Mouse (Mus musculus): Measurements from ENCODE around the gene BC028528. TPM values are rescaled to one million over a fixed set of nuclear protein-coding genes. Genes with fewer than 3 reads are reported as not detected.
"Not testable (repeated sequence)": the region's sequence is repeated elsewhere in the genome, so short reads cannot be mapped to it uniquely, and the experiment has no call there.

The BC028528 gene
- total and polyA plus RNA-seq, 3 experiments, result 7.4 to 13.6 TPM; not detected in 1

GRCm38 (mm10) chr3:95925087-95925486, 33.3 kb upstream of the BC028528 start (continued):
- TF ChIP-seq KAT2A (conservative IDR thresholded peaks at IDR 0.05; ENCODE audit: low read depth, low read length), result no peak
- TF ChIP-seq MAFK (IDR thresholded peaks at IDR 0.05; ENCODE audit: borderline replicate concordance, low read depth, low read length), result no peak
- no peak for TF ChIP-seq UBTF (IDR thresholded peaks at IDR 0.05; ENCODE audit: borderline replicate concordance, insufficient read depth, low read depth, low read length)
- peak; percentile 35; the same call in 1 of the 2 replicates for TF ChIP-seq MYB (IDR thresholded peaks at IDR 0.05; ENCODE audit: low read depth, low read length)
- TF ChIP-seq POLR2AphosphoS2 (IDR thresholded peaks at IDR 0.05; ENCODE audit: low read length), result no peak
- TF ChIP-seq CHD1 (IDR thresholded peaks at IDR 0.05; ENCODE audit: low read depth, low read length), result no peak

- peaks cover 0 to 24% of the 10 kb centered on the region in 2 experiments; a peak in 2 of 4 replicates for H3K36me3 ChIP-seq (ENCODE audit: control insufficient read depth in 1 of 2, insufficient read depth in 2 of 2, low read length in 2 of 2)
- peaks cover under 1% of the 10 kb centered on the region for H3K79me2 ChIP-seq (ENCODE audit: control insufficient read depth, insufficient read depth, low read length, poor library complexity)
- H3K27ac ChIP-seq (ENCODE audit: control insufficient read depth, low read depth, low read length), result no peak overlapping the region
- no peaks in the 10 kb centered on the region for H3K9me3 ChIP-seq (replicated peaks; ENCODE audit: insufficient read depth, low read length)
- DNase-seq (ENCODE audit: low read depth, low spot score), result peak; percentile 51
- no peak overlapping the region for H3K4me3 ChIP-seq (ENCODE audit: control insufficient read depth in 1 of 2, insufficient read depth in 1 of 2, low read depth in 2 of 2, low read length in 2 of 2)
- TF ChIP-seq SMC3 (IDR thresholded peaks at IDR 0.05; ENCODE audit: low read depth, low read length) (peak; percentile 2; the same call in 1 of the 2 replicates), ZC3H11A (IDR thresholded peaks at IDR 0.05; ENCODE audit: low read depth, low read length) (no peak), POLR2AphosphoS2 (IDR thresholded peaks at IDR 0.05; ENCODE audit: low read length) (no peak), EP300 (IDR thresholded peaks at IDR 0.05; ENCODE audit: low read depth in 1 of 2, low read length in 2 of 2) (0 out of 4 replicates have a peak, but pooled peaks of 1 of the 2 experiments have one; percentile 17)
- H3K9ac ChIP-seq (ENCODE audit: control insufficient read depth, low read depth, low read length, poor library complexity, severe bottlenecking), result no peak overlapping the region
- peaks cover 15 to 16% of the 10 kb centered on the region in 2 experiments for H3K4me1 ChIP-seq (ENCODE audit: control insufficient read depth in 1 of 2, insufficient read depth in 2 of 2, low read length in 2 of 2)
- H3K27me3 ChIP-seq (ENCODE audit: control insufficient read depth in 1 of 2, insufficient read depth in 2 of 2, low read length in 2 of 2), result no peaks in the 10 kb centered on the region
These were observed 32.4 kb upstream of the BC028528 start for GRCm38 (mm10) chr3:95924185-95924584.

GRCm38 (mm10) chr3:95923429-95923828, 31.6 kb upstream of the BC028528 start:
- Histone ChIP-seq H3K36me3 (ENCODE audit: control insufficient read depth in 1 of 2, insufficient read depth in 2 of 2, low read length in 2 of 2) (peaks cover 0 to 24% of the 10 kb centered on the region in 2 experiments; a peak in 2 of 4 replicates), H3K4me1 (ENCODE audit: control insufficient read depth in 1 of 2, insufficient read depth in 2 of 2, low read length in 2 of 2) (peaks cover 15% of the 10 kb centered on the region in 2 experiments)
- not testable (repeated sequence) for H3K27ac ChIP-seq (ENCODE audit: control insufficient read depth, low read depth, low read length); H3K9me3 ChIP-seq (replicated peaks; ENCODE audit: insufficient read depth, low read length); H3K4me3 ChIP-seq (ENCODE audit: control insufficient read depth in 1 of 2, insufficient read depth in 1 of 2, low read depth in 2 of 2, low read length in 2 of 2); H3K79me2 ChIP-seq (ENCODE audit: control insufficient read depth, insufficient read depth, low read length, poor library complexity); DNase-seq (ENCODE audit: low read depth, low spot score); H3K9ac ChIP-seq (ENCODE audit: control insufficient read depth, low read depth, low read length, poor library complexity, severe bottlenecking); H3K27me3 ChIP-seq (ENCODE audit: control insufficient read depth in 1 of 2, insufficient read depth in 2 of 2, low read length in 2 of 2)
- TF ChIP-seq SIN3A (IDR thresholded peaks at IDR 0.05; ENCODE audit: low read length) (peak; percentile 30; the same call in 1 of the 2 replicates), TCF12 (IDR thresholded peaks at IDR 0.05; ENCODE audit: low read depth, low read length) (0 out of 2 replicates have a peak, but pooled peaks have one; percentile 32), RCOR1 (IDR thresholded peaks at IDR 0.05; ENCODE audit: low read depth, low read length) (peak; percentile 60; the same call in 1 of the 2 replicates), GATA1 (IDR thresholded peaks at IDR 0.05; ENCODE audit: low read depth, low read length) (peak; percentile 30), EP300 (IDR thresholded peaks at IDR 0.05; ENCODE audit: low read depth in 1 of 2, low read length in 2 of 2) (peak in 1 of 2 experiments; percentile 27; a peak in 2 of 4 replicates), BHLHE40 (IDR thresholded peaks at IDR 0.05; ENCODE audit: borderline replicate concordance, low read depth, low read length) (peak; percentile 62; the same call in 1 of the 2 replicates), CHD1 (IDR thresholded peaks at IDR 0.05; ENCODE audit: low read depth, low read length) (0 out of 2 replicates have a peak, but pooled peaks have one; percentile 60)
